In the genomic region with DNA sequence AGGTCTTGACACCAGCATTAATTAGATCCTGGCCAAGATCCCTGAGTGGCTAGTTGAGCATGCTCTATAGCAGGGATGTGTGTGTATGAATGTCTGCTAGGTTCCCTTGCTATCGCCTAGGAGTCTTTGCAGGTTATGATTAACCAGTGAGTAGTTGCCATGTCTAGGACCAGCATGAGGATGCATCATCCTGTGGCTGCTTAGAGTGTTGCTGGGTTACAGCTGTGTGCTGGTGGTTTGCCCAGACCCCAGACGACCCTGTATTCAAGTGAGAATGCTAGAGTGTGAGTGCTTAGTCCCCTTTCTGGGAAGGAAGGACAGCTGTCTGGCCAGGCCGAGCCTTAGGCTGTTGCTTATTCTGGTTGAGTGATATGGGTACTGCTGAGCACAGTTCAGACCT, we compare ENCODE assay signal across 18 mouse cellular contexts. TPM values are rescaled to one million over a fixed set of nuclear protein-coding genes. Genes with fewer than 3 reads are reported as not detected.
DNase-seq lines count a peak whose midpoint lies in the region; ATAC-seq lines count a peak whose summit lies in the region.
"Had no signal": no experiment of that assay in that cellular context is flagged by ENCODE, and none has a peak within 500 bp of the region (broad histone marks: within the 10 kb centered on the region; RNA-seq: fewer than 3 reads in every experiment).

No protein-coding gene starts in this region.

- no peak for ATAC-seq in midbrain, embryonic 11.5 days (ENCODE audit: low FRiP score)
- no peak for ATAC-seq in liver, embryonic 13.5 days (ENCODE audit: low read depth)
- ATAC-seq: forebrain, postnatal 0 days had no signal

- no peak overlapping the region for H3K4me3 ChIP-seq in midbrain, embryonic 11.5 days (ENCODE audit: low read depth, low read length)
- no peak overlapping the region for H3K4me3 ChIP-seq in midbrain, embryonic 10.5 days
- H3K4me3 ChIP-seq in liver, embryonic 13.5 days (replicated peaks): no peak overlapping the region
- H3K4me3 ChIP-seq: embryonic facial prominence, embryonic 13.5 days; forebrain, embryonic 12.5 days; heart, embryonic 13.5 days; hindbrain, embryonic 15.5 days had no signal

- H3K9me3 ChIP-seq in midbrain, embryonic 11.5 days (ENCODE audit: control insufficient read depth, low read length): no peaks in the 10 kb centered on the region
- no peaks in the 10 kb centered on the region for H3K9me3 ChIP-seq in midbrain, embryonic 10.5 days (replicated peaks)
- H3K9me3 ChIP-seq in liver, embryonic 13.5 days (replicated peaks): no peaks in the 10 kb centered on the region
- H3K9me3 ChIP-seq: embryonic facial prominence, embryonic 13.5 days; forebrain, embryonic 12.5 days; heart, embryonic 13.5 days; hindbrain, embryonic 15.5 days had no signal

- H3K36me3 ChIP-seq in midbrain, embryonic 11.5 days (ENCODE audit: control insufficient read depth, insufficient read depth, low read length): no peaks in the 10 kb centered on the region
- H3K36me3 ChIP-seq in midbrain, embryonic 10.5 days: peaks cover 16% of the 10 kb centered on the region
- peaks cover 25% of the 10 kb centered on the region for H3K36me3 ChIP-seq in liver, embryonic 13.5 days

- 91% methylated on average over 3 of the region's 3 CpGs for WGBS in midbrain, embryonic 11.5 days
- WGBS in midbrain, embryonic 10.5 days: 90% methylated on average over 3 of the region's 3 CpGs
- WGBS in liver, embryonic 13.5 days (ENCODE audit: insufficient replicate concordance): 72% methylated on average over 3 of the region's 3 CpGs

- H3K4me1 ChIP-seq in midbrain, embryonic 11.5 days (ENCODE audit: control insufficient read depth, insufficient read depth, low read length): no peaks in the 10 kb centered on the region
- H3K4me1 ChIP-seq in midbrain, embryonic 10.5 days: no peaks in the 10 kb centered on the region
- peaks cover 34% of the 10 kb centered on the region for H3K4me1 ChIP-seq in liver, embryonic 13.5 days (replicated peaks)
- H3K4me1 ChIP-seq: embryonic facial prominence, embryonic 13.5 days; forebrain, embryonic 12.5 days; heart, embryonic 13.5 days; hindbrain, embryonic 15.5 days had no signal

- H3K27ac ChIP-seq in midbrain, embryonic 11.5 days (ENCODE audit: low read depth, low read length): no peak overlapping the region
- no peak overlapping the region for H3K27ac ChIP-seq in midbrain, embryonic 10.5 days (replicated peaks)
- peak overlapping the region; percentile 32; the same call in 1 of the 2 replicates for H3K27ac ChIP-seq in liver, embryonic 13.5 days
- H3K27ac ChIP-seq: embryonic facial prominence, embryonic 13.5 days; forebrain, embryonic 12.5 days; heart, embryonic 13.5 days; hindbrain, embryonic 15.5 days had no signal

- H3K4me2 ChIP-seq in midbrain, embryonic 11.5 days: no peak overlapping the region
- no peak overlapping the region for H3K4me2 ChIP-seq in liver, embryonic 13.5 days
- H3K4me2 ChIP-seq: embryonic facial prominence, embryonic 13.5 days; forebrain, embryonic 12.5 days; heart, embryonic 13.5 days; hindbrain, embryonic 15.5 days had no signal

- DNase-seq in midbrain, embryonic 11.5 days (ENCODE audit: low spot score, missing footprints): peak; percentile 28
- DNase-seq in midbrain, embryonic 10.5 days (ENCODE audit: low spot score): no peak
- peak; percentile 24 for DNase-seq in thymus, postnatal 4 days
- DNase-seq in thymus, postnatal 0 days (ENCODE audit: low spot score): no peak
- no peak for DNase-seq in liver, embryonic 13.5 days
- no peak for DNase-seq in layer of hippocampus, adult 9-11 months
- no peak for DNase-seq in adrenal gland, adult 2 months
- DNase-seq: adrenal gland, postnatal 14 days; cerebellum, adult 11-12 months; cerebellum, adult 9-10 months; cerebellum, postnatal 25 days; forebrain, postnatal 0 days; gastrocnemius, postnatal 14 days; heart, postnatal 36 days had no signal

- H3K27me3 ChIP-seq in midbrain, embryonic 11.5 days (ENCODE audit: control insufficient read depth, insufficient read depth, low read length): no peaks in the 10 kb centered on the region
- no peaks in the 10 kb centered on the region for H3K27me3 ChIP-seq in midbrain, embryonic 10.5 days (ENCODE audit: low read depth, poor library complexity, severe bottlenecking)
- no peaks in the 10 kb centered on the region for H3K27me3 ChIP-seq in liver, embryonic 13.5 days
- H3K27me3 ChIP-seq: embryonic facial prominence, embryonic 13.5 days; forebrain, embryonic 12.5 days; heart, embryonic 13.5 days; hindbrain, embryonic 15.5 days had no signal

- H3K9ac ChIP-seq in midbrain, embryonic 11.5 days (ENCODE audit: low read length): no peak overlapping the region
- no peak overlapping the region for H3K9ac ChIP-seq in liver, embryonic 13.5 days
- H3K9ac ChIP-seq: embryonic facial prominence, embryonic 13.5 days; forebrain, embryonic 12.5 days; forebrain, postnatal 0 days; heart, embryonic 13.5 days; hindbrain, embryonic 15.5 days had no signal

RNA-seq across cellular contexts. Expression of gene Zfp750, which starts 39.4 kb away (rescaled TPM):
- 0.17 and 0.20 TPM in 2 replicates for polyA plus RNA-seq in midbrain, embryonic 11.5 days (2014; fragmentation: Nextera tagmentation; extraction: Ambion mirVana)
- 0.46 and 0.67 TPM in 2 replicates for polyA plus RNA-seq in midbrain, embryonic 10.5 days (2016; fragmentation: Nextera tagmentation; extraction: Ambion mirVana)
- polyA plus RNA-seq in thymus, postnatal 0 days (2015; fragmentation: Nextera tagmentation; extraction: Ambion mirVana): 1.1 TPM in 2 replicates
- polyA plus RNA-seq in liver, embryonic 13.5 days (2015; fragmentation: Nextera tagmentation; extraction: Ambion mirVana): 0.22 and 0.30 TPM in 2 replicates
- total RNA-seq in adrenal gland, adult 2 months (2021): under 1 TPM in 1 of 2 experiments, not detected in 1; 0.72 TPM
- polyA plus RNA-seq in adrenal gland, adult 2 months (2012; rRNA removed): 0.33 and 0.72 TPM in 2 replicates
- total RNA-seq: gastrocnemius, postnatal 14 days; heart, postnatal 36 days had no signal

Comparison
In these comparisons a context has a peak if more than half of its experiments do, and no peak if none do; other contexts are left out.
1. DNase-seq: peak in midbrain, embryonic 11.5 days (single experiment) and thymus, postnatal 4 days (single experiment); none in midbrain, embryonic 10.5 days (single experiment), thymus, postnatal 0 days (single experiment), liver, embryonic 13.5 days (single experiment), layer of hippocampus, adult 9-11 months (single experiment) and adrenal gland, adult 2 months (single experiment).